Mouse (Mus musculus): ENCODE measurements at regions not wholly inside any gene's neighbourhood (a gene's known extent, or its start where the extent isn't known, plus 50 kb on each side); places are given as distances from the start of the nearest gene placed in this dataset.
A peak's percentile ranks its signal among the peaks of the same experiment; 100 is the strongest.

DNA sequence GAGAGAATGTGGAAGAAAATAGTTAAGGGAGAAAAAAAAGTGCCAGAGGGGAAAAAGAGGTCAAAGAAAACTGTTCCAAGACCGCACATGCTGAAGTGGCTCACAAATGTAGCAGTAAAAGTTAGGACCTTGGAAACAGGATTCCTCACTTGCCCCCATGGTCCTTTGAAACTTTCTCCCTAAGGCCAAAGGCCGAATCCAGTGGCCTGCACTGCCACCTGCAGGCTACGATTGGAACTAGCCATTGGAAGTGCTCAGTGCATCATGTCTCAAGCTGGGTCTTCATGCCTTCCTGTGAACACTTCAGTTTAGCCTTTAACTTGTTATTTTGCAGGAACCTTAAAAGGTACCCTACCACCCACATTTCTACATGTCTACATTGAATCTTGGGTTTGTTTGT lies 56.3 kb upstream of the Mctp2 start:
- peak; percentile 11 to 18 for DNase-seq (ENCODE audit: low spot score in 2 of 2)

DNA sequence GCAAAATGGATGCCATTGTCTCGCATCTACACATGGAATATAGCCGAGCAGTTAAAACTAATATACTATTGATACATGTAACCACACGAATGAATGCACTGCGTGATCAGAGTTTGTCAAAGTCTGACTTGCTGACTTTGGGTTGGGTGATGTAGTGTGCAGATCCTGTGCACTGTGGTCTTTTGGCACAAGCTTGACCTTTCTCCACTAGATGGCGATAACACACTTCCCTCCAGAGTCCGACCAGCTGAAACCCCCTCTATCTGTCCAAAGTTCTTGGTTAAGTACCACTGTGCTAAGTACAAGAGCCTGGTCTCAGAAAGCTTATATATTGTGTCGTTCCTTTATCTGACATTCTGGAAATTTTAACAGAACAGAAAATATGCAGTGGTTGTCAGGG lies 84.9 kb upstream of the Mctp2 start:
- no peak for DNase-seq (ENCODE audit: low spot score in 2 of 2)

DNA sequence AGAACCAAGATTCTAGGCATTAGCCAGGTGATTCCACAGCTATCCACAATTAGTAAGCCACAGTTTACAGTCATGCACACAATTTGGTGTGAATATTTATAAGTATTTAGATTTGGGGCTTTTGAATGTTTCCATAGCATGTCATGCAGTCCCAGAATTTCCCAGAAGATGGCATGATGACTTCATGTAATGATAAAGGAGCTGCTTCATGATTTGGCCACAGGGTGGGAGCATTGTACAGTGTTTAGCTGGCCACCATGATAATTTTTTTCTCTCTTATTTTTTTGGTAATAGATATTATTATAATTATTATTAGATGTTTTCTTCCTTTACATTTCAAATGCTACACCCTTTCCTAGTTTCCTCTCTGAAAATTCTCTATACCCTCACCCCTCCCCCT lies 93.6 kb upstream of the Mctp2 start:
- DNase-seq (ENCODE audit: low spot score in 2 of 2) = peak; percentile 9 to 16

- no peak for DNase-seq (ENCODE audit: low spot score in 2 of 2)
These were observed 99.7 kb upstream of the Mctp2 start for GRCm38 (mm10) chr7:72406131-72406530.

DNA sequence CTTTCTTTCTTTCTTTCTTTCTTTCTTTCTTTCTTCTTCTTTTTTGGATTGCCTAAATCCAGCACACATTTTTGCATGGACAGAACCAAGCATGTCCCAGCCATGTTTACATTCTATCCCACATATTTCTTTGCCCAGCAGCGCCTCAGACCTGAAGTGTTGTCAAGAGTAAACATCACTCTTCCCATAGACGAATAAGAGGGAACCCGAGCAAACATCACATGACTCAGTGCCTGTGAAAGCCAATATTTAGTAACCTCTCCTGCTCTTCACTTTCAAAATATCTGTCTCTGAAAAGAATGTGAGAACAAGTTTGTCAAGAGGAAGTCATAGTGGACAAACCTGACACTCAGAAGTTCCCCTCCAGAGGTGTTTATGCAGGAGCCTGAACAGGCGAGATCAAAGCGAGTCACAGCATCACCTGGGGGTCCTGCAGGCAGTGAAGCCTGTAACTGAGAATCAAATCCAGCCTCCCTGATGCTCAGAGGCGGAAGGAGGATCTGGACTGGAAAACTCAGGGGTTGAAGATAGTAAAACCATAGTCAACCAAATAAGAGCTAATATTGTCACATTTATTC lies 102.1 kb upstream of the Mctp2 start:
- no peak for DNase-seq (ENCODE audit: low spot score in 2 of 2)

- DNase-seq (ENCODE audit: low spot score in 2 of 2) = no peak
These were observed 132.1 kb upstream of the Mctp2 start for GRCm38 (mm10) chr7:72438552-72438951.

DNA sequence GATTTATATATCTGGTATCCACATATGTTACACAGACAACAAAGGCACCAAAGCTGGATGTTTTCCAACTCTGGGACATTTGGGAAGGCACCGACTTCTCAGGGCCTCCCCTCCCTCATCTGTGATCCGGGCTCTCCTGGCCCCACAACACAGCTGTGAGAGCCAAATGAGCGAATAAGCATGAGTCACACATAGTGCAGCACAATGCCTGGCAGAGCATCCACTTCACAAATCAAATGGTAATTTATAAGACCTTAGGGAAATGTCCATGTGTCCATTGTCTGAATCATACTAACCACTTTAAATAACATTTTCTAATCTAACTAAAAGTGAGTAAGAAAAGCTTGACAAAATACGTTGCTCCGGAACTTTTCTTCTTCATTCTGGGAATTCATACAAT lies 135.6 kb upstream of the Mctp2 start:
- no peak for DNase-seq (ENCODE audit: low spot score in 2 of 2)

GRCm38 (mm10) chr7:72444016-72444415 lies 137.6 kb upstream of the Mctp2 start:
- no peak for DNase-seq (ENCODE audit: low spot score in 2 of 2)

DNA sequence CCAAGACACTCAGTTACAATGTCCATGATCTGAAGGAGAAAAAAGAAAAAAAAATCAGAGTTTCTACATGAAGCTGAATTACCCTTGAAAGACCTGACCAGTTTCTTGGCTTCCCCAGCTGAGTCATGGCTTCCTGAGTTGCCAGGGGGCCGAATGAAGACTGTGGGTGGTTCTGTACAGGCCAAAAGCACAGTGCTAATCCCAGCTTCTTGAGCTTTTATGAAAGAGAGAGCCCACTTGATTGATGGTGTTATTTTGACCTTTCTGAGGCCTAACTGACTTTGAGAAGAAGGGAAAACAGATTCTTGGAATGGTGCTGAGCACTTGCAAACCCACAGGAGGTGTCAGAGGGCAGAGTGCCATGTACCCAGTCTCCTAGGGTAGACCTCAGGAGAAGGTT lies 138.4 kb upstream of the Mctp2 start:
- DNase-seq (ENCODE audit: low spot score in 2 of 2) = no peak

DNA sequence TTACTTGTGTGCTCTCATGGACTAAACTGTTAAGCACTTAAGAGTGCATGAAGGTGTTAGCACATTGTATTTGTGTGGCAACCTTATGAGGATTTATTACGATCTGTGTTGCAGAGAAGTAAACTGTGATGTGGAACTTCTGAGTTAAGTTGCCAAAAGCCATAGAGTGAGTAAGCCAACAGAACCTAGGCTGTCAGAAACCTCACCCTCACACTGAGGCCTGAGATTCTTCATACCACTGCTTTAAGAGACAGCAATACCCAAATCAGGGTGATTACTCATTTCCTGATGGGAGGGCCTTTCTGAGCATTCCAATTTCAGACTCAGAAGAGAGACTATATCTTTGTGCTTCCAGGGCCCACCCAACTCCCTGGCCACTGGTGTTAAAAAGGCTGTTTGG lies 140.5 kb upstream of the Mctp2 start:
- no peak for DNase-seq (ENCODE audit: low spot score in 2 of 2)

- DNase-seq (ENCODE audit: low spot score in 2 of 2) = no peak
These were observed 156.6 kb upstream of the Mctp2 start for GRCm38 (mm10) chr7:72462978-72463377.

DNA sequence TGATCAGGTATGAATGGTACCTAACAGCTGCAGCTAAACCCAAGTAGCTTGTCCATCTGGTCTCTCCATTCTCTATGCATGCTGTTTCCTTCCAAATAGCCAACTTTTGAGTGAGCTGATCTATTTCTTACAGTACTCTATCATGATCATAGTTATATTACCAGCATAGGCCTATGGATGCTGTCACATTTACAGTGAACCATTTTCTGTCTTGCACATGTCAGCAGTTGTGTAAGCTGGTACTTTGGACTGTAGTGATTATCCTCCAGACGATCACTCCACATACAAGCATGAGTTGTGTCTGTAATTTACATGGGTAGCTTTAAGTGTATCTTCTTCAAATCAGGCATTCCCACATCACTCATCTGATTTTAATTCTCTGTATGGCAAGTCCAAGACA lies 158.2 kb upstream of the Mctp2 start:
- DNase-seq (ENCODE audit: low spot score in 2 of 2) = no peak

DNA sequence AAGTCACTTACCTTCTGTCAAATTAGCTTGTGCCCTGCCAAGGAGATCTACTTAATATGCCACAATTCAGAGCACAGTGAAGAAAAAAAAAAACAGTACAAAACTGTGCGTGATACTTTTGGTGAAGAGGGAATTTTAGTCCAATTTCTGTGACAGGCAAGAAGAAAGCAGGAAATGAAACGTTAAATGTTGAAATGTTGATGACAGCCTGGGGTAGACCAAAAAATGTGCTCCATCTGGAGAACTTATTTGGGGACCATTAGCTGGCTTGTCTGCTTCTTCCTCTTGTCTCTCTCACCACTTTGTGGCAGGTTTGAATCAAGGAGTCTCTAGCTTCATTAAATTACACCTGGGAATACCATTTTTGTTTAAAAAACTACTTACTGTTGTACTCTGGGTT lies 163.3 kb upstream of the Mctp2 start:
- DNase-seq (ENCODE audit: low spot score in 2 of 2) = no peak

GRCm38 (mm10) chr7:72474751-72475150 lies 168.3 kb upstream of the Mctp2 start:
- DNase-seq (ENCODE audit: low spot score in 2 of 2) = no peak

- no peak for DNase-seq (ENCODE audit: low spot score in 2 of 2)
These were observed 172.5 kb upstream of the Mctp2 start for GRCm38 (mm10) chr7:72478936-72479335.

GRCm38 (mm10) chr7:72481275-72481674 lies 174.9 kb upstream of the Mctp2 start:
- no peak for DNase-seq (ENCODE audit: low spot score in 2 of 2)

DNA sequence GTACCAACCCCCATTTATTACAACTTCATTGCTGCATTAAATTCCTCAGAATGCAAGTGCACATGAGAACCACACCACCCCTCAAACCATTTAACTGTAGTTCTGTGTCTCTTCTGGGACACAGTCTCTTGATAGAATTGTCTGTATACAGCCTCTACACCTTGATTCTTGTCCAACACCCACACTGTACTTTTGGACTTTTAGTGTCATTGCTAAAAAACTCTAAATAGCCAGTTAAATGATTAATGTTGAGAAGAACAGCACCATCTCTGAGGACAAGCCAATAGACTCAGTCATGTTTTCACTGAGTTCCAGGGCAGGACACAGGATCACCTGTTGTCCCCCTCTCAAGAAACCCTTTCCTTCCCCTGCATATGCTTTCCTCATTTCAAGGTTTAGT lies 183.8 kb upstream of the Mctp2 start:
- no peak for DNase-seq (ENCODE audit: low spot score in 2 of 2)

- DNase-seq (ENCODE audit: low spot score in 2 of 2) = no peak
These were observed 186.9 kb upstream of the Mctp2 start for GRCm38 (mm10) chr7:72493292-72493691.

DNA sequence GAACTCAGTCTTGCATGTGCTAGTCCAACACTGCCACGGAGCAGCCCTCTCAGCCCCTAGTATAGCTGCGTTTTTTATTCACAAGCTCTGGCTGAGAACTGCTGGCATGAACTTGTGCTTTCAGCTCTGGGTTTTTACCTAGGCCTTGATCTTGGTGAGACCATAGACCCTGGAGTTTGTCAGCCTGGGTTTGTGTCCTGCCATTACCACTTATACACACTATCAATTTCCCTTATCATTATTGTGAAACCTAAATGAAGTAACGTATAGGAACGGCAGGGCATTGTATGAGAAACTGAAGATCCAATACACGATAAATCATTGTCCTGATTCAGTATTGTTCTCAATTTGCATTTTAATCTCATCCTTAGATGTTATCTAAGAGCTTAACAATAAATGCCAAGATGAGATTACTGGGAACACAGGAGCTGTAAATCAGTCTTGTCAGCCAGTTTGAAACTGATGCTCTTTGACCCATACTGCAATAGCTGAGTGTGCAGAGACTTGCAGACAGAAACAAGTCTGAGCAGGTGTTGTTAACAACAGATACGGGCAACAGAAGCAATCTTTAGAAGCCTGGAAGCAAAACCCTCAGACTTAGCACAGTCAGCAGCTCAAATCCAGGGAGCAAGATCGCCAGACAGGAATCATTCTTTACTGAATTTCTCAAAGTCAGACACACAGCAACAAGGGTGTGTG lies 190.7 kb upstream of the Mctp2 start:
- no peak for DNase-seq (ENCODE audit: low spot score in 2 of 2)

- no peak for DNase-seq (ENCODE audit: low spot score in 2 of 2)
These were observed 192.3 kb upstream of the Mctp2 start for GRCm38 (mm10) chr7:72498562-72499230.

DNA sequence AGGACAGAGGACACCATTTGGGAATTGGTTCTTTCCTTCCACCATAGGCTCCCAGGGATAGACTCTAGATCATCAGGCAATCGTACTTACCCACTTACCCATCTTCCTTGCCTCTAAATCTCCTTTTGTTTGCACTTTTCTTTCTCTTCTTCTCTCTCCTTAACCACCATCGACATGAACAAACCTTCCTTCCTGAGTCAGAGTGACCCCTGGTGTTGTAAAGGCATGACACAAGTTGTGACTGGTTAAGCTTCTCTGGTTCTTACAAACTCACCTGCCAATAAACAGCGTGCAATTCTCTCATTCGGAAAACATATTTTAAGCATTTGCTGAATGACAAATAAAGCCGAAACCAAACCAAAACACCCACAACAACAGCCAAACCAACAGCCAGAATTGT lies 193.4 kb upstream of the Mctp2 start:
- no peak for DNase-seq (ENCODE audit: low spot score in 2 of 2)

DNA sequence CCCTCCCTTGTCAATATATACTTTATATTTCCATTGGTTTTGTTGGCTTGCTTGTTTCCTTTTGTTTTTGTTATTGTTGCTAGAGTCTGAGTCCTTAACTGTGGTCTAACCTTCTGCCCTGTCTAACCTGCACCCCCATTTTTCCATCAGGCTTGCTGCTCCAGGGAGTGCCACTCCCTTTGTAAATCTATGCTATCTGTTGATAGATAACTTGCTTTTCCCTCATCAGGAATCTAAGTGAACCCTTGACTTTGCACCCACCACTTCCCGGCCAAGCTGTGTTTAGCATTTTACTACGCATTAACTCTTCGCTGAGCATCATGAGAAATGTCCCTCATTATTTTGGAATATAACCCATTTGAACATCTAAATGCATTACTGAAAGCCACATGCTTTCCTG lies 193.8 kb upstream of the Mctp2 start:
- no peak for DNase-seq (ENCODE audit: low spot score in 2 of 2)

DNA sequence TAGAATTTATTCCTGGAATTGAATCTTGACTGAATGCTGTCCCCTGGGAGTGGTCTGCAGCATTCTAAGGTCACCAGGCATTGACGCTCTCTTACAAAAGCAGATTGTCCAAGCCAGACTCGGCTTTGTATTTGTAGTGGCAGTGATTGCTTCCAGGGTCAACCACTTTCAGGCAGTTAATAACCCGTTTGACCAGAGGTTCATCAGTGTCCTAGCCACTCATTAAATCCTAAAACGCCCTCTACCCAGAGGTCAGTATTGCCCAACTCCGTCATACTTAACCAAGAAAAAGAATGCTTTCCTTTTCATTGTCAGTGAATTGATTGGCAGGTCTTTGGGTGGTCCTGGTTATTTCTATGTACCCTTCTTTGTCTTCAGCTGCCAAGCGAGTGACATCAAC lies 194.6 kb upstream of the Mctp2 start:
- no peak for DNase-seq (ENCODE audit: low spot score in 2 of 2)
